Mouse (Mus musculus) neural tube, embryonic 13.5 days (tissue): ENCODE data around the gene Nelfcd. TPM values are rescaled to one million over a fixed set of nuclear protein-coding genes. Genes with fewer than 3 reads are reported as not detected.

Experiments
- ATAC-seq: fragments of 200-750 bp; cut with Nextera tagmentation; 2 replicates; pipeline ENCODE4 v1.8.0; 2017; ENCODE audit warnings: low read depth, mild to moderate bottlenecking, moderate TSS enrichment, moderate library complexity
- H3K27ac ChIP-seq: fragments of 300-500 bp; sonication (generic); replicated peaks from 2 replicates; pipeline ENCODE4 v1.5.1; 2015; ENCODE audit warnings: moderate library complexity, mild to moderate bottlenecking, inconsistent platforms
- H3K27me3 ChIP-seq: fragments of 300-500 bp; sonication (generic); 2 replicates; pipeline ENCODE4 v1.6.1; 2015; ENCODE audit warnings: mild to moderate bottlenecking, inconsistent platforms
- H3K36me3 ChIP-seq: fragments of 300-500 bp; sonication (generic); 2 replicates; pipeline ENCODE4 v1.6.1; 2015; ENCODE audit warnings: mild to moderate bottlenecking, inconsistent platforms
- H3K4me1 ChIP-seq: fragments of 300-500 bp; sonication (generic); replicated peaks from 2 replicates; pipeline ENCODE4 v1.6.1; 2015; ENCODE audit warnings: inconsistent platforms
- H3K4me2 ChIP-seq: fragments of 300-500 bp; sonication (generic); 2 replicates; pipeline ENCODE4 v1.6.1; 2015; ENCODE audit warnings: inconsistent platforms, mild to moderate bottlenecking, moderate library complexity
- H3K4me3 ChIP-seq: fragments of 300-500 bp; sonication (generic); 2 replicates; pipeline ENCODE4 v1.5.1; 2015; ENCODE audit warnings: mild to moderate bottlenecking, inconsistent platforms
- H3K9ac ChIP-seq: fragments of 300-500 bp; sonication (generic); 2 replicates; pipeline ENCODE4 v1.6.1; 2015; ENCODE audit warnings: moderate library complexity, mild to moderate bottlenecking, inconsistent platforms
- H3K9me3 ChIP-seq: fragments of 300-500 bp; sonication (generic); 2 replicates; pipeline ENCODE4 v1.6.1; 2016; ENCODE audit warnings: inconsistent platforms
- WGBS: fragments of 180-500 bp; shearing (Covaris S2); methylation state at CpG from one replicate; pipeline ENCODE4 v1.1.7; 2015; 5-methylcytosine and 5-hydroxymethylcytosine counted together
- polyA plus RNA-seq: library from polyadenylated mRNA; unstranded; fragments of >200 nt; fragmentation: Nextera tagmentation; extraction: Ambion mirVana; gene quantifications from 2 replicates; pipeline ENCODE4 v1.2.1, GENCODE M21; 2015

Nelfcd gene
- polyA plus RNA-seq, 1 experiment from 2014 or later = 97.4 TPM

GRCm38 (mm10) chr2:174438737-174439449 is 23.3 kb downstream of the Nelfcd start, which contains the start of gene Ctsz:
TSS of gene Ctsz (minus strand) at chr2:174439039.
- Histone ChIP-seq H3K4me3 (peak within 1 kb of the TSS; percentile 53), H3K27me3 (no peaks in the 10 kb centered on the region), H3K4me1 (peaks cover 21% of the 10 kb centered on the region), H3K36me3 (no peaks in the 10 kb centered on the region), H3K9ac (peak within 1 kb of the TSS; percentile 71), H3K27ac (0 out of 2 replicates have a peak within 1 kb of the TSS, but pooled peaks have one; percentile 7), H3K9me3 (no peaks in the 10 kb centered on the region), H3K4me2 (peak within 1 kb of the TSS; percentile 73)
- under 1% methylated on average over 38 of the region's 38 CpGs for WGBS
- peak; percentile 78 for ATAC-seq

GRCm38 (mm10) chr2:174439450-174439838 is 23.8 kb downstream of the Nelfcd start:
- WGBS = 44% methylated on average over 5 of the region's 5 CpGs
- Histone ChIP-seq H3K9me3 (no peaks in the 10 kb centered on the region), H3K4me1 (peaks cover 21% of the 10 kb centered on the region), H3K36me3 (no peaks in the 10 kb centered on the region), H3K9ac (0 out of 2 replicates have a peak overlapping the region, but pooled peaks have one; percentile 71), H3K27me3 (no peaks in the 10 kb centered on the region), H3K4me3 (no peak overlapping the region), H3K27ac (no peak overlapping the region), H3K4me2 (peak overlapping the region; percentile 73)
- no peak for ATAC-seq

- no peaks in the 10 kb centered on the region for H3K36me3 ChIP-seq
- H3K27me3 ChIP-seq = no peaks in the 10 kb centered on the region
- WGBS = 81% methylated on average over 9 of the region's 9 CpGs
- no peak overlapping the region for H3K9ac ChIP-seq
- no peak overlapping the region for H3K4me2 ChIP-seq
- H3K4me3 ChIP-seq = no peak overlapping the region
- H3K27ac ChIP-seq = no peak overlapping the region
- ATAC-seq = no peak
- peaks cover 21% of the 10 kb centered on the region for H3K4me1 ChIP-seq
- H3K9me3 ChIP-seq = no peaks in the 10 kb centered on the region
Observed at GRCm38 (mm10) chr2:174439961-174440360, 24.4 kb downstream of the Nelfcd start.

GRCm38 (mm10) chr2:174441898-174442297 is 26.3 kb downstream of the Nelfcd start:
- 83% methylated on average over 4 of the region's 4 CpGs for WGBS
- Histone ChIP-seq H3K9me3 (no peaks in the 10 kb centered on the region), H3K27ac (no peak overlapping the region), H3K9ac (no peak overlapping the region), H3K27me3 (no peaks in the 10 kb centered on the region), H3K4me1 (peaks cover 21% of the 10 kb centered on the region), H3K4me3 (no peak overlapping the region), H3K4me2 (no peak overlapping the region), H3K36me3 (no peaks in the 10 kb centered on the region)
- ATAC-seq = no peak

GRCm38 (mm10) chr2:174442460-174442859 is 26.9 kb downstream of the Nelfcd start:
- Histone ChIP-seq H3K4me1 (peaks cover 21% of the 10 kb centered on the region), H3K9me3 (no peaks in the 10 kb centered on the region), H3K4me2 (no peak overlapping the region), H3K36me3 (no peaks in the 10 kb centered on the region), H3K9ac (no peak overlapping the region), H3K4me3 (no peak overlapping the region), H3K27ac (no peak overlapping the region), H3K27me3 (no peaks in the 10 kb centered on the region)
- ATAC-seq = no peak
- 80% methylated on average over 9 of the region's 9 CpGs for WGBS

- no peak overlapping the region for H3K4me3 ChIP-seq
- ATAC-seq = no peak
- 50% methylated on average over 2 of the region's 2 CpGs for WGBS
Observed at GRCm38 (mm10) chr2:174443046-174443445, 27.4 kb downstream of the Nelfcd start.

GRCm38 (mm10) chr2:174444359-174444758 is 28.8 kb downstream of the Nelfcd start:
- H3K4me3 ChIP-seq = no peak overlapping the region
- 81% methylated on average over 7 of the region's 7 CpGs for WGBS

More at GRCm38 (mm10) chr2:174443046-174443445, 27.4 kb downstream of the Nelfcd start:
- Histone ChIP-seq H3K27ac (no peak overlapping the region), H3K4me2 (no peak overlapping the region), H3K27me3 (no peaks in the 10 kb centered on the region), H3K36me3 (no peaks in the 10 kb centered on the region), H3K4me1 (peaks cover 15% of the 10 kb centered on the region), H3K9me3 (no peaks in the 10 kb centered on the region), H3K9ac (no peak overlapping the region)

GRCm38 (mm10) chr2:174445018-174445417 is 29.4 kb downstream of the Nelfcd start:
- no peak overlapping the region for H3K27ac ChIP-seq

More at GRCm38 (mm10) chr2:174444359-174444758, 28.8 kb downstream of the Nelfcd start:
- no peak for ATAC-seq
- H3K9ac ChIP-seq = no peak overlapping the region
- H3K27me3 ChIP-seq = no peaks in the 10 kb centered on the region
- no peak overlapping the region for H3K27ac ChIP-seq
- H3K4me1 ChIP-seq = peaks cover 2% of the 10 kb centered on the region
- H3K4me2 ChIP-seq = no peak overlapping the region
- no peaks in the 10 kb centered on the region for H3K9me3 ChIP-seq
- H3K36me3 ChIP-seq = no peaks in the 10 kb centered on the region

GRCm38 (mm10) chr2:174446492-174446891 is 30.9 kb downstream of the Nelfcd start:
- no peak for ATAC-seq

More at GRCm38 (mm10) chr2:174445018-174445417, 29.4 kb downstream of the Nelfcd start:
- no peak for ATAC-seq
- 85% methylated on average over 6 of the region's 6 CpGs for WGBS
- H3K36me3 ChIP-seq = no peaks in the 10 kb centered on the region
- no peak overlapping the region for H3K9ac ChIP-seq
- no peak overlapping the region for H3K4me3 ChIP-seq
- no peak overlapping the region for H3K4me2 ChIP-seq
- no peaks in the 10 kb centered on the region for H3K4me1 ChIP-seq
- no peaks in the 10 kb centered on the region for H3K9me3 ChIP-seq
- no peaks in the 10 kb centered on the region for H3K27me3 ChIP-seq

GRCm38 (mm10) chr2:174446905-174447304 is 31.3 kb downstream of the Nelfcd start:
- no peaks in the 10 kb centered on the region for H3K27me3 ChIP-seq
- H3K4me1 ChIP-seq = no peaks in the 10 kb centered on the region
- no peak overlapping the region for H3K4me2 ChIP-seq
- no peak overlapping the region for H3K4me3 ChIP-seq
- no peak overlapping the region for H3K27ac ChIP-seq
- no peaks in the 10 kb centered on the region for H3K9me3 ChIP-seq
- no peaks in the 10 kb centered on the region for H3K36me3 ChIP-seq
- WGBS = 72% methylated on average over 8 of the region's 8 CpGs
- ATAC-seq = no peak
- no peak overlapping the region for H3K9ac ChIP-seq

More at GRCm38 (mm10) chr2:174446492-174446891, 30.9 kb downstream of the Nelfcd start:
- Histone ChIP-seq H3K36me3 (no peaks in the 10 kb centered on the region), H3K4me3 (no peak overlapping the region), H3K9ac (no peak overlapping the region), H3K4me2 (no peak overlapping the region), H3K4me1 (no peaks in the 10 kb centered on the region), H3K27ac (no peak overlapping the region), H3K9me3 (no peaks in the 10 kb centered on the region), H3K27me3 (no peaks in the 10 kb centered on the region)
- WGBS = 56% methylated on average over 7 of the region's 7 CpGs

GRCm38 (mm10) chr2:174448405-174448804 is 32.8 kb downstream of the Nelfcd start:
- H3K9ac ChIP-seq = no peak overlapping the region
- no peaks in the 10 kb centered on the region for H3K4me1 ChIP-seq
- WGBS = 88% methylated on average over 4 of the region's 4 CpGs
- no peak overlapping the region for H3K4me2 ChIP-seq
- ATAC-seq = no peak
- no peak overlapping the region for H3K27ac ChIP-seq
- H3K9me3 ChIP-seq = no peaks in the 10 kb centered on the region
- no peaks in the 10 kb centered on the region for H3K36me3 ChIP-seq
- no peak overlapping the region for H3K4me3 ChIP-seq
- H3K27me3 ChIP-seq = no peaks in the 10 kb centered on the region

GRCm38 (mm10) chr2:174450353-174450752 is 34.7 kb downstream of the Nelfcd start, which contains the start of gene Tubb1:
TSS of gene Tubb1 (plus strand) at chr2:174450695.
- Histone ChIP-seq H3K27me3 (no peaks in the 10 kb centered on the region), H3K9me3 (no peaks in the 10 kb centered on the region), H3K4me1 (no peaks in the 10 kb centered on the region), H3K4me2 (no peak within 1 kb of the TSS), H3K36me3 (no peaks in the 10 kb centered on the region), H3K4me3 (no peak within 1 kb of the TSS), H3K9ac (no peak within 1 kb of the TSS), H3K27ac (no peak within 1 kb of the TSS)
- 78% methylated on average over 4 of the region's 4 CpGs for WGBS
- ATAC-seq = no peak
